Mouse (Mus musculus) thymus, postnatal 0 days (tissue): ENCODE data around the gene Chd6. TPM values are rescaled to one million over a fixed set of nuclear protein-coding genes. Genes with fewer than 3 reads are reported as not detected.

Source experiments
- polyA plus RNA-seq: library from polyadenylated mRNA; unstranded; fragments of >200 nt; fragmentation: Nextera tagmentation; extraction: Ambion mirVana; gene quantifications from 2 replicates; pipeline ENCODE4 v1.2.1, GENCODE M21; 2015

Gene Chd6
- polyA plus RNA-seq, 1 experiment from 2014 or later = 37.3 TPM

Other genes starting within 250 kb of the Chd6 start
- gene Zhx3, start 236.1 kb downstream of the Chd6 start, polyA plus RNA-seq = 5.7 and 7.4 TPM in 2 replicates
- gene Lpin3, start 228.4 kb downstream of the Chd6 start, polyA plus RNA-seq = 1.4 and 1.7 TPM in 2 replicates
- 0.62 and 0.65 TPM in 2 replicates for gene Emilin3, start 196.7 kb downstream of the Chd6 start, polyA plus RNA-seq